Mouse (Mus musculus): ENCODE results near the gene Gm3543.
"Not testable (repeated sequence)": the region's sequence is repeated elsewhere in the genome, so short reads cannot be mapped to it uniquely, and the experiment has no call there.

Gm3543 gene

DNA sequence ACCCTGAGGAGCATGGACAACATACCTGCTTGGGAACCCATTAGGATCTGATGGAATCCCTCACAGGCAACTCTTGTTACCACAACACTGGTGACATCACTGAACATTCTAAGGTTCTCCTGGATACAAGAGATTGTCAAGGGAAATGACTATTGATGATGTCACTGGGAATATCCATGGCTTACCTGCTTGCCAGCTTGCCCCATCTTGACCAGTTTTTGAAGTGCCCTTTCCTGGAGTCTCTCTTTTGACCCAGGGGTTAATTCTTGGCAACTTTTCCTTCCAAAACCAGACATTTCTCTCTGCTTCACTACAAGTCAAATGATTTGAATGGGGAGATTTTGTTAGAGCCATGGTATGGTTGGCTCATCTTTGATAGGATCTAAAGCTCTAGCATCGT lies at the start of gene Gm3543:
Gene Gm3543 (minus strand): TSS at position 101 of the 400 bp plus-strand sequence.
- not testable (repeated sequence) for DNase-seq (ENCODE audit: low read depth, low spot score)

DNA sequence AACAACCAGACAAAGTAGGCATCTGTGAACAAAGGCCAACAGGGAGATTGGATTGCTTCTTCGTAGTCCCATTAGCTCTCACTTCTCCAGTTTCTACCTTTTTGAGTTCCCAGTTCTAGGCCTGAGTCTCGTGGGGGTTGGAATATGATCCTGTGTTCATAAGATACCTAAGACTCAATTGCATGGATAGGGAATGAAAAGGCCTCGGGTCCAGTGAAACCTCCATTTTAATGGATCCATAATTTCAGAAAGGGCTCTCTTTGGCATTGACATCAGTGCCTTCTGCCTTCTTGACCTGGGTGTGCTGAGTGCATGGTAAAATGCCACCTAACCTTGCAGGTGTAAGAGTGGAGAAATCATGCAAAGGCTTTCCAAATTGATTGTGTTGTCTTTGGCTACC lies 14.5 kb downstream of the Gm3543 start:
- DNase-seq (ENCODE audit: low read depth, low spot score) = not testable (repeated sequence)

DNA sequence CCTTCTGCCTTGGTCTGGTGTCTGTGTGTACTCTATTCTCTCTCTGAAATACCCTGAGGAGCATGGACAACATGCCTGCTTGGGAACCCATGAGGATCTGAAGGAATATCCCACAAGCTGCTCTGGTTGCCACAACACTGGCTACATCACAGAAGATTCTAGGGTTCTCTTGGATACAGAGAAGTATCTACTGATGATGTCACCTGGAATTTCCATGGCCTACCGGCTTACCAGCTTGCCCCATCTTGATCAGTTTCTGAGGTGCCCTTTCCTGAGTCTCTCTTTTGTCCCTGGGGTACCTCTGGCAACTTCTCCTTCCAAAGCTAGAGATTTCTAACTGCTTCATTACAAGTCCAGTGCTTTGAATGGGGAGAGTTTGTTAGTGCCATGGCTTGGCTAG lies 15.3 kb downstream of the Gm3543 start, which contains the start of gene Gm6401:
Gene Gm6401 (minus strand): TSS at position 101 of the 400 bp plus-strand sequence.
- not testable (repeated sequence) for DNase-seq (ENCODE audit: low read depth, low spot score)

DNA sequence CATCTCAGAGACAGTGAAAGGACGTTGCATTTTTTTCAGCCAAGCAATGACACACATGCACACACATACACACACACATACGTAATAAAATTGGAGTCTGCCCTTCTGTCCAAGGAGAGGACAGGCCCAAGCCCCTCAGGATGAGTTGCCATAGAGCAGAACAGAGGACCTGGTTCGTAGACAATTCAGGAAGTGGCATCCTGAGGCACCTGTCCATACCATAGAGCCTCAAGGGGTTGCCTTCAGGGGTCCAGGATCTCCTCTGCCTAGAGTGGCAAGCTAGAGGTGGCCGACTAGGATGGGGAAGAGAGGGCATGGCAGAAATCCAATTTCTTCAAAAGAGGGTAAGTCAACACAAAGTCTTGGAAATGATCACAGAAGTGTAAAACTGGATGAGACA lies 19.0 kb downstream of the Gm3543 start:
- DNase-seq (ENCODE audit: low read depth, low spot score) = not testable (repeated sequence)

DNA sequence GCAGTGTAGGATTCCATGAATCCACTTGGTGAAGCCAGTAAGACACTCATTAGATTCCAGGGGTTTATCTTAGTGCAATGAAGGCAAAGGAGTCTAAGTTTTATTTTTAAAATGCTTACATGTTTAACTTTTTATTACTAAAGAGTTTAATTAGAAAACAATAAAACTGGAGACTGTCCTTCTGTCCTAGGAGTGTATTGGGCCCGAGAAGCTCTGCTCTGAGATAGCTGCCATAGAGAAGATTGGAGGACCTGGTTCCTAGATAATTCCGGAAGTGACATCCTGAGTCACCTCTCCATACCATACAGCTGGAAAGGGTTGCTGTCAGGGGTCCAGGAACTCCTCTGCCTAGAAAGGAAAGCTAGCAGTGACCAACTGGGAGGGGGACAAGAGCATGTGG lies 39.4 kb downstream of the Gm3543 start, which contains the start of gene 1700024B05Rik:
Gene 1700024B05Rik (plus strand): TSS at position 301 of the 400 bp plus-strand sequence.
- not testable (repeated sequence) for DNase-seq (ENCODE audit: low read depth, low spot score)
